In genomic region chr9:122837680-122838079, GRCm38 (mm10) we compare ENCODE assay signal across 9 mouse cellular contexts. TPM values are rescaled to one million over a fixed set of nuclear protein-coding genes. Genes with fewer than 3 reads are reported as not detected.
DNase-seq lines count a peak whose midpoint lies in the region; ATAC-seq and TF ChIP-seq lines count a peak whose summit lies in the region.
"Had no signal": no experiment of that assay in that cellular context is flagged by ENCODE, and none has a peak within 500 bp of the region (broad histone marks: within the 10 kb centered on the region; RNA-seq: fewer than 3 reads in every experiment).

No protein-coding gene starts in this region.

- no peaks in the 10 kb centered on the region for H3K27me3 ChIP-seq in hindbrain, embryonic 11.5 days (ENCODE audit: control insufficient read depth, insufficient read depth, low read length)
- H3K27me3 ChIP-seq in hindbrain, embryonic 12.5 days: no peaks in the 10 kb centered on the region
- H3K27me3 ChIP-seq in embryonic facial prominence, embryonic 13.5 days: no peaks in the 10 kb centered on the region
- H3K27me3 ChIP-seq in lung, postnatal 0 days (replicated peaks; ENCODE audit: insufficient read depth, low read length): no peaks in the 10 kb centered on the region

- DNase-seq in hindbrain, embryonic 11.5 days (ENCODE audit: low spot score): peak; percentile 40
- DNase-seq in ZHBTc4 (ENCODE audit: low read depth, low spot score): peak; percentile 93
- peak; percentile 70 for DNase-seq in kidney, adult 18-20 months
- DNase-seq in lung, postnatal 0 days (ENCODE audit: low spot score): peak; percentile 85
- peak; percentile 72 for DNase-seq in testis, postnatal 10 days (ENCODE audit: low spot score)
- no peak for DNase-seq in left cerebral cortex, postnatal 25 days (ENCODE audit: low spot score in 2 of 2)

- no peak overlapping the region for H3K4me2 ChIP-seq in hindbrain, embryonic 11.5 days (replicated peaks; ENCODE audit: low read depth, low read length)
- no peak overlapping the region for H3K4me2 ChIP-seq in hindbrain, embryonic 12.5 days (replicated peaks)
- H3K4me2 ChIP-seq in embryonic facial prominence, embryonic 13.5 days: peak overlapping the region; percentile 34
- peak overlapping the region; percentile 31 for H3K4me2 ChIP-seq in lung, postnatal 0 days (replicated peaks; ENCODE audit: low read depth, low read length)

- 23% methylated on average over 16 of the region's 16 CpGs for whole genome bisulfite sequencing in hindbrain, embryonic 11.5 days
- WGBS in hindbrain, embryonic 12.5 days: 29% methylated on average over 16 of the region's 16 CpGs
- 21% methylated on average over 16 of the region's 16 CpGs for WGBS in embryonic facial prominence, embryonic 13.5 days
- WGBS in lung, postnatal 0 days: 29% methylated on average over 15 of the region's 16 CpGs

- TF ChIP-seq EP300 in lung, postnatal 0 days (IDR thresholded peaks at IDR 0.05): no peak

- no peak overlapping the region for H3K9ac ChIP-seq in hindbrain, embryonic 11.5 days (ENCODE audit: low read depth, low read length)
- no peak overlapping the region for H3K9ac ChIP-seq in hindbrain, embryonic 12.5 days
- 0 out of 2 replicates have a peak overlapping the region, but pooled peaks have one; percentile 40 for H3K9ac ChIP-seq in embryonic facial prominence, embryonic 13.5 days
- no peak overlapping the region for H3K9ac ChIP-seq in lung, postnatal 0 days (replicated peaks; ENCODE audit: low read depth)

- no peak overlapping the region for H3K4me3 ChIP-seq in hindbrain, embryonic 11.5 days (ENCODE audit: low read depth, low read length)
- H3K4me3 ChIP-seq in hindbrain, embryonic 12.5 days: no peak overlapping the region
- H3K4me3 ChIP-seq in embryonic facial prominence, embryonic 13.5 days: no peak overlapping the region
- H3K4me3 ChIP-seq in lung, postnatal 0 days (ENCODE audit: low read depth, low read length): no peak overlapping the region

- H3K36me3 ChIP-seq in hindbrain, embryonic 11.5 days (ENCODE audit: control insufficient read depth, insufficient read depth, low read length): no peaks in the 10 kb centered on the region
- peaks cover 9% of the 10 kb centered on the region for H3K36me3 ChIP-seq in hindbrain, embryonic 12.5 days
- peaks cover 14% of the 10 kb centered on the region for H3K36me3 ChIP-seq in embryonic facial prominence, embryonic 13.5 days
- 0 out of 2 replicates have a peak, but pooled peaks cover 7% of the 10 kb centered on the region for H3K36me3 ChIP-seq in lung, postnatal 0 days (ENCODE audit: insufficient read depth, low read length)

- peak; percentile 74 for TF ChIP-seq CTCF in lung, postnatal 0 days (IDR thresholded peaks at IDR 0.05)

- intact Hi-C loops in left cerebral cortex, postnatal 25 days (cut with DNase I): no loop called here

- H3K4me1 ChIP-seq in hindbrain, embryonic 11.5 days (replicated peaks; ENCODE audit: control insufficient read depth, insufficient read depth, low read length): no peaks in the 10 kb centered on the region
- H3K4me1 ChIP-seq in hindbrain, embryonic 12.5 days: peaks cover 8% of the 10 kb centered on the region
- peaks cover 21% of the 10 kb centered on the region for H3K4me1 ChIP-seq in embryonic facial prominence, embryonic 13.5 days
- H3K4me1 ChIP-seq in lung, postnatal 0 days (ENCODE audit: insufficient read depth, low read depth, low read length): no peaks in the 10 kb centered on the region; the same call in 1 of the 2 replicates

- H3K27ac ChIP-seq in hindbrain, embryonic 11.5 days (ENCODE audit: low read depth, low read length): no peak overlapping the region
- H3K27ac ChIP-seq in hindbrain, embryonic 12.5 days: no peak overlapping the region
- H3K27ac ChIP-seq in embryonic facial prominence, embryonic 13.5 days: 0 out of 2 replicates have a peak overlapping the region, but pooled peaks have one; percentile 75
- no peak overlapping the region for H3K27ac ChIP-seq in lung, postnatal 0 days (ENCODE audit: low read length)

- H3K9me3 ChIP-seq in hindbrain, embryonic 11.5 days (ENCODE audit: control insufficient read depth, low read length): no peaks in the 10 kb centered on the region
- no peaks in the 10 kb centered on the region for H3K9me3 ChIP-seq in hindbrain, embryonic 12.5 days (replicated peaks)
- 0 out of 2 replicates have a peak, but pooled peaks cover 3% of the 10 kb centered on the region for H3K9me3 ChIP-seq in embryonic facial prominence, embryonic 13.5 days
- no peaks in the 10 kb centered on the region for H3K9me3 ChIP-seq in lung, postnatal 0 days (ENCODE audit: low read length)

- no peak for ATAC-seq in hindbrain, embryonic 11.5 days (ENCODE audit: low FRiP score)
- ATAC-seq in hindbrain, embryonic 12.5 days (ENCODE audit: low FRiP score): no peak
- peak; percentile 69; the same call in 1 of the 2 replicates for ATAC-seq in embryonic facial prominence, embryonic 13.5 days (ENCODE audit: insufficient number of reproducible peaks, insufficient read depth, low FRiP score, low TSS enrichment, low read depth)
- peak; percentile 92 for ATAC-seq in lung, postnatal 0 days

RNA-seq across cellular contexts. Expression of gene Gm35549, which starts 6.2 kb away (rescaled TPM):
- polyA plus RNA-seq in hindbrain, embryonic 11.5 days (2014; fragmentation: Nextera tagmentation; extraction: Ambion mirVana): 0.62 TPM in 1 of 2 replicates, not detected in the other
- 1.1 TPM in 2 replicates for polyA plus RNA-seq in hindbrain, embryonic 12.5 days (2016; fragmentation: Nextera tagmentation; extraction: Ambion mirVana)
- polyA plus RNA-seq in embryonic facial prominence, embryonic 13.5 days (2015; fragmentation: Nextera tagmentation; extraction: Ambion mirVana): 0.62 and 0.73 TPM in 2 replicates
- 0.24 and 0.33 TPM in 2 replicates for polyA plus RNA-seq in lung, postnatal 0 days (2015; fragmentation: Nextera tagmentation; extraction: Ambion mirVana)
- total RNA-seq in left cerebral cortex, postnatal 25 days (2021): not detected
- total RNA-seq: adrenal gland, adult 18-20 months had no signal

RNA-seq across cellular contexts. Expression of gene Zfp445, which starts 28.1 kb away (rescaled TPM):
- 75.0 and 77.3 TPM in 2 replicates for polyA plus RNA-seq in hindbrain, embryonic 11.5 days (2014; fragmentation: Nextera tagmentation; extraction: Ambion mirVana)
- 115 and 120 TPM in 2 replicates for polyA plus RNA-seq in hindbrain, embryonic 12.5 days (2016; fragmentation: Nextera tagmentation; extraction: Ambion mirVana)
- polyA plus RNA-seq in embryonic facial prominence, embryonic 13.5 days (2015; fragmentation: Nextera tagmentation; extraction: Ambion mirVana): 78.0 and 80.8 TPM in 2 replicates
- polyA plus RNA-seq in lung, postnatal 0 days (2015; fragmentation: Nextera tagmentation; extraction: Ambion mirVana): 21.7 and 25.4 TPM in 2 replicates
- 100 to 1,000 TPM; 151 to 172 TPM for total RNA-seq in left cerebral cortex, postnatal 25 days (2021)

RNA-seq across cellular contexts. Expression of gene Tcaim, which starts 32.3 kb away (rescaled TPM):
- 6.5 and 7.6 TPM in 2 replicates for polyA plus RNA-seq in hindbrain, embryonic 11.5 days (2014; fragmentation: Nextera tagmentation; extraction: Ambion mirVana)
- 8.1 and 9.3 TPM in 2 replicates for polyA plus RNA-seq in hindbrain, embryonic 12.5 days (2016; fragmentation: Nextera tagmentation; extraction: Ambion mirVana)
- polyA plus RNA-seq in embryonic facial prominence, embryonic 13.5 days (2015; fragmentation: Nextera tagmentation; extraction: Ambion mirVana): 7.5 and 8.6 TPM in 2 replicates
- 4.7 and 5.0 TPM in 2 replicates for polyA plus RNA-seq in lung, postnatal 0 days (2015; fragmentation: Nextera tagmentation; extraction: Ambion mirVana)
- 10 to 100 TPM; 17.0 to 19.7 TPM for total RNA-seq in left cerebral cortex, postnatal 25 days (2021)

RNA-seq across cellular contexts. Expression of gene Zkscan7, which starts 47.8 kb away (rescaled TPM):
- polyA plus RNA-seq in hindbrain, embryonic 11.5 days (2014; fragmentation: Nextera tagmentation; extraction: Ambion mirVana): 3.7 and 3.9 TPM in 2 replicates
- polyA plus RNA-seq in hindbrain, embryonic 12.5 days (2016; fragmentation: Nextera tagmentation; extraction: Ambion mirVana): 5.7 and 6.3 TPM in 2 replicates
- polyA plus RNA-seq in embryonic facial prominence, embryonic 13.5 days (2015; fragmentation: Nextera tagmentation; extraction: Ambion mirVana): 5.6 and 5.9 TPM in 2 replicates
- 2.7 and 2.9 TPM in 2 replicates for polyA plus RNA-seq in lung, postnatal 0 days (2015; fragmentation: Nextera tagmentation; extraction: Ambion mirVana)
- 1 to 10 TPM; 4.1 to 5.0 TPM for total RNA-seq in left cerebral cortex, postnatal 25 days (2021)

Comparison
In these comparisons a context has a peak if more than half of its experiments do, and no peak if none do; other contexts are left out.
1. ATAC-seq: peak in embryonic facial prominence, embryonic 13.5 days (single experiment) and lung, postnatal 0 days (single experiment); none in hindbrain, embryonic 11.5 days (single experiment) and hindbrain, embryonic 12.5 days (single experiment).
2. DNase-seq: peak in hindbrain, embryonic 11.5 days (single experiment), ZHBTc4 (single experiment), kidney, adult 18-20 months (single experiment), lung, postnatal 0 days (single experiment) and testis, postnatal 10 days (single experiment); none in left cerebral cortex, postnatal 25 days (0 of 2).
3. H3K4me2 ChIP-seq: peak in embryonic facial prominence, embryonic 13.5 days (single experiment) and lung, postnatal 0 days (single experiment); none in hindbrain, embryonic 11.5 days (single experiment) and hindbrain, embryonic 12.5 days (single experiment).